Mouse (Mus musculus) hindbrain, postnatal 0 days (tissue): ENCODE results near the gene Col9a2. TPM values are rescaled to one million over a fixed set of nuclear protein-coding genes. Genes with fewer than 3 reads are reported as not detected.
A peak's percentile ranks its signal among the peaks of the same experiment; 100 is the strongest.

Source experiments
- ATAC-seq: fragments of 200-750 bp; cut with Nextera tagmentation; 2 replicates; pipeline ENCODE4 v1.8.0; 2017; ENCODE audit warnings: mild to moderate bottlenecking, moderate TSS enrichment, moderate library complexity
- DNase-seq: peaks from one replicate; pipeline ENCODE4 v3.0.0-alpha.2; 2015; ENCODE audit warnings: low spot score
- H3K27ac ChIP-seq: fragments of 300-500 bp; sonication (generic); 2 replicates; pipeline ENCODE4 v1.5.1; 2014; ENCODE audit warnings: mild to moderate bottlenecking
- H3K27me3 ChIP-seq: fragments of 300-500 bp; sonication (generic); 2 replicates; pipeline ENCODE4 v1.6.1; 2014; ENCODE audit warnings: low read length, mixed read lengths; ENCODE audit not compliant: insufficient read depth
- H3K36me3 ChIP-seq: fragments of 300-500 bp; sonication (generic); 2 replicates; pipeline ENCODE4 v1.6.1; 2014; ENCODE audit warnings: low read length, mixed read lengths; ENCODE audit not compliant: insufficient read depth
- H3K4me1 ChIP-seq: fragments of 300-500 bp; sonication (generic); 2 replicates; pipeline ENCODE4 v1.6.1; 2014; ENCODE audit warnings: antibody characterized with exemption, low read length, mixed read lengths; ENCODE audit not compliant: insufficient read depth
- H3K4me2 ChIP-seq: fragments of 300-500 bp; sonication (generic); 2 replicates; pipeline ENCODE4 v1.6.1; 2014; ENCODE audit warnings: low read depth, mild to moderate bottlenecking, low read length, moderate library complexity, mixed read lengths
- H3K4me3 ChIP-seq: fragments of 300-500 bp; sonication (generic); 2 replicates; pipeline ENCODE4 v1.5.1; 2014; ENCODE audit warnings: low read length
- H3K9ac ChIP-seq: fragments of 300-500 bp; sonication (generic); replicated peaks from 2 replicates; pipeline ENCODE4 v1.6.1; 2014; ENCODE audit warnings: mild to moderate bottlenecking, low read length, moderate library complexity, mixed read lengths
- H3K9me3 ChIP-seq: fragments of 300-500 bp; sonication (generic); 2 replicates; pipeline ENCODE4 v1.6.1; 2016; ENCODE audit warnings: low read length, mixed read lengths
- CTCF ChIP-seq: IDR thresholded peaks from 2 replicates; pipeline ENCODE4 v1.5.1; 2016; ENCODE audit warnings: antibody characterized with exemption, control low read depth, low read depth
- WGBS: fragments of 180-500 bp; shearing (Covaris S2); extraction: QIAGEN DNeasy Blood & Tissue Kit; methylation state at CpG from one replicate; pipeline ENCODE4 v1.1.7; 2014; 5-methylcytosine and 5-hydroxymethylcytosine counted together
- polyA plus RNA-seq: library from polyadenylated mRNA; unstranded; fragments of >200 nt; fragmentation: Nextera tagmentation; extraction: Ambion mirVana; gene quantifications from 2 replicates; pipeline ENCODE4 v1.2.1, GENCODE M21; 2015
- total RNA-seq: library from RNA; depleted of rRNA; stranded (reverse); fragments of >200 nt; gene quantifications from 2 replicates; pipeline ENCODE4 v1.2.3, GENCODE M21; 2014

The Col9a2 gene
- total and polyA plus RNA-seq, 2 experiments from 2014 or later: 23.8 to 39.8 TPM

DNA sequence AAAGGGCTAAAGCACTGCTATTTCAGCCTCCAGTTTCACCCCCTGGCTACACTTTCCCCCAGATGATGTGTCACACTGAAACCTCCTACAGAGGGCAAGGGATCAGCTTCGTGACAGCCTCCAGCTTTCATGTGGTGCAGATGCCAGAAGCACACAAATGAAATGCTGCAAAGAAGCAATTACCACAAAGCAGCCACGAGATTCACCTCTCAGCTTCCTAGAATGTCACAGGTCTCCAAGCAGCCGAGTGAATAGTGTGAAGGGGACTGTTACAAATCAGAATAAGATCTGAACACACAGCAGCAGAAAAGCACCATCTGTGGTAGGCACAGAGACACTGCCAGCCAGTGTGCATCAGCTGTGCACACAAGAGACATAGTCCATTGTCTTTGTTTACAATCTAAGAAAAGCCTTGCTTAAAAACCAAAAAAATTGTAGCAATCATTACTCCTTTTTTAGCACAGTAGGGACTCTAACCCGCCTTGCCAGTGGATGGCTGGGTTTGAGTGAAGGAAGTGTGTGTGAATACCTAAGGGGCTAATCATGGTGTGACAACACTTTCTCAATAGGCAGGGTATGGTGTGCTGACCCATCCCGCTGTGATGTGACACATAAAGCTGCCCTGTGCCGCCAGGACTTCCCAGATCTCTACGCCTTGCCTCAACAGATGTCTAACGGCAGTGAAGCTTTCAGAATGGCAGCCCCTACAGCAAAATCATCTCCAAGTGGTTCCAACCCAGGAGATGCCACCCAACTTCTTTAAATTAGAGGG, 36.6 kb upstream of the Col9a2 start:
- 11% methylated on average over 8 of the region's 8 CpGs for WGBS
- H3K4me1 ChIP-seq: peaks cover 25% of the 10 kb centered on the region
- no peak for TF ChIP-seq CTCF
- peak overlapping the region; percentile 77 for H3K27ac ChIP-seq
- H3K9ac ChIP-seq: 0 out of 2 replicates have a peak overlapping the region, but pooled peaks have one; percentile 14
- ATAC-seq (peak; percentile 60), DNase-seq (peak; percentile 45)
- no peaks in the 10 kb centered on the region for H3K27me3 ChIP-seq
- H3K36me3 ChIP-seq: no peaks in the 10 kb centered on the region
- H3K4me2 ChIP-seq: peak overlapping the region; percentile 36
- H3K9me3 ChIP-seq: no peaks in the 10 kb centered on the region
- no peak overlapping the region for H3K4me3 ChIP-seq

DNA sequence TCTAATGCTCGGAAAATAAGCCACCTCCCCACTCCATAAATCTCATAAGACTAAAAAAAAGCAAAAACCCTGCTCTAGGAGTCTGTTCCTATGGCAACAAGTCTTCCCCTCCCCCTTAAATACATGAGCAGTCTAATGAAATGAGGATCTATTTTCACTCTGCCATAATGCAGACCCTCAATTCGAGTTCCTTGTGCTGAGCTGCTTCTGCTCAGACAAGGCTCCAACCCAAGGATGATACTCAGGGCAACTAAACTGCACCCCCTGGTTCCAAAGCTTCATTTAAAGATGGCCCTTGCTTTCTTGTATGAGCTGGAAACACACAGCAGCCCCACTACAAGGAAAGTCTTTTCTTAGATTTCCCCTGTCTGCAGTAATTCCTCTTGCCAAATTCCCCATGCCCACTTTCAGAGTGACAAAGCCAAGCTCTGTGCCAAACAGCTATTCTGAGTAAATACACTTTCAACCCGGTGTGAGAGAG, 35.5 kb upstream of the Col9a2 start:
- WGBS: 6% methylated on average over 3 of the region's 3 CpGs
- Histone ChIP-seq H3K4me3 (no peak overlapping the region), H3K27ac (peak overlapping the region; percentile 83), H3K9me3 (no peaks in the 10 kb centered on the region), H3K9ac (no peak overlapping the region; the same call in 1 of the 2 replicates), H3K4me1 (peaks cover 25% of the 10 kb centered on the region), H3K4me2 (peak overlapping the region; percentile 30), H3K27me3 (no peaks in the 10 kb centered on the region), H3K36me3 (no peaks in the 10 kb centered on the region)
- DNase-seq: peak; percentile 76
- TF ChIP-seq CTCF: no peak
- ATAC-seq: peak; percentile 78

DNA sequence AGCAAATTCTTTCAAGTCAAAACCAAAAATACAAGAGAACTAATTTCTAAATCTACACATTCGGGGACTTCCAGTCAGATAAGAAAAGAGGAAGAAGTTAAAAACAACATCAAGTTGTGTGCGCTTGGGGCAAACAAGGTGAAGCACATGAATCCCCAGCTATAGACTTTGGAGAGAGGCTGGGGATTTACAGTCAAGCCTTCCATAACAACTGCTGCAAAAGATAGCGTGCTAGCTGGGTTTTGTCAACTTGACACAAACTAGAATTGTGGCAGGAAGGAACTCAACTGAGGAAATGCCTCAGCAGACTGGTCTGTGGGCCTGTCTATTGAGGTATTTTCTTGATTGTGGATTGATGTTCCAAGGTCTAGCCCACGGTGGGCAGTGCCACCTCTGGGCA, 34.5 kb upstream of the Col9a2 start:
- Histone ChIP-seq H3K4me1 (peaks cover 25% of the 10 kb centered on the region), H3K27me3 (no peaks in the 10 kb centered on the region), H3K9me3 (no peaks in the 10 kb centered on the region), H3K27ac (0 out of 2 replicates have a peak overlapping the region, but pooled peaks have one; percentile 83), H3K9ac (no peak overlapping the region), H3K4me3 (no peak overlapping the region), H3K4me2 (no peak overlapping the region), H3K36me3 (no peaks in the 10 kb centered on the region)
- no peak for TF ChIP-seq CTCF
- WGBS: 81% methylated on average over 4 of the region's 4 CpGs
- no peak for ATAC-seq
- no peak for DNase-seq

DNA sequence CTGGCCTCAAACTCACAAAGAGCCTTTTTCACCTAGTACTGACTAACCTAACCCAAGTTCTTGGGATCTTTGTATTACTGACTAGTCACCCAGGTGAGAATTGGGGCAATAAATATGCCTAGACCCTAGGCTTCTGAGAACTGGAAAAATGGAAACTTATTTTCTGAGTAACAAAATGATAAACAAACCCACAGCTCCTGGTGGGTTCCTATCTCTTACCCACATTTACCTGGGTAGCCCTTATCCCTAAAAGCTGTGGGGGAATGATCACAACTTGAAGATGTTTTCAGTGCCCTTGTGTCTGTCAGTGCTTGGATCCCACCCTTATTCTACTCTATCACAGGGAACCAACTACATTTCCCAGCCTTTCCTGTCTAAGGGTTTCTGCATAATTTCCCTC, 32.2 kb upstream of the Col9a2 start:
- Histone ChIP-seq H3K9me3 (no peaks in the 10 kb centered on the region), H3K27me3 (no peaks in the 10 kb centered on the region), H3K27ac (no peak overlapping the region), H3K4me3 (no peak overlapping the region), H3K36me3 (no peaks in the 10 kb centered on the region), H3K4me2 (no peak overlapping the region), H3K4me1 (peaks cover 19% of the 10 kb centered on the region), H3K9ac (no peak overlapping the region)
- no peak for ATAC-seq
- TF ChIP-seq CTCF: no peak
- no peak for DNase-seq

DNA sequence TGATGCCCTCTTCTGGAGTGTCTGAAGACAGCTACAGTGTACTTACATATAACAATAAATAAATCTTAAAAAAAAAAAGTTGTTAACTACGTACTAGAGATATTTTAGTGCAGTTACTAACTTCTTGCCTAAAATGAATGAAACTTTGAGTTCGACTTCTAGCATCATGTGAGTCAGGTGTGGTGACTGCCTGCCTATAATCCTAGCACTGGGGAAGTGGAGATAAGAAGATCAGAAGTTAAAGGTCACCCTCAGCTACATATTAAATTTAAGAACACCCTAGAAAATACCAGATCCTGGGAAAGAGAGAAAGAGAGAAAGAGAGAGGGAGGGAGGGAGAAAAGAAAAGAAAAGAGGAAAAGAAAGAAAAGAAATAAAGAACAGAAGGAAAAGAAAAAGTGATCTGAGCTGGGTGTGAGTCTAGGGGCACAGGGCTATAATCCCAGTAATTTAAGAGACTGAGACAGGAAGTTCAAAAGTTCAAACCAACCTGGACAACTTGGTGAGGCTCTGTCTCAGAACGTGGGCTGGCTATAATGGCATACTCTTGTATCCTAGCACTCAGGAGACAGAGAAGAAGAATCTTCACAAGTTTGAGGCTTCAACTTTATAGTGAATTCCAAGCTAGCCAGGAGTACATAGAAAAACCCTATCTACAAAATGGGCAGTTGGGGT, 31.0 kb upstream of the Col9a2 start:
- TF ChIP-seq CTCF: no peak
- Histone ChIP-seq H3K4me1 (peaks cover 9% of the 10 kb centered on the region; the same call in 1 of the 2 replicates), H3K4me3 (no peak overlapping the region), H3K36me3 (no peaks in the 10 kb centered on the region), H3K27ac (no peak overlapping the region), H3K9ac (no peak overlapping the region), H3K4me2 (no peak overlapping the region), H3K27me3 (no peaks in the 10 kb centered on the region), H3K9me3 (no peaks in the 10 kb centered on the region)
- no peak for DNase-seq
- ATAC-seq: no peak
- WGBS: 88% methylated on average over 3 of the region's 3 CpGs

DNA sequence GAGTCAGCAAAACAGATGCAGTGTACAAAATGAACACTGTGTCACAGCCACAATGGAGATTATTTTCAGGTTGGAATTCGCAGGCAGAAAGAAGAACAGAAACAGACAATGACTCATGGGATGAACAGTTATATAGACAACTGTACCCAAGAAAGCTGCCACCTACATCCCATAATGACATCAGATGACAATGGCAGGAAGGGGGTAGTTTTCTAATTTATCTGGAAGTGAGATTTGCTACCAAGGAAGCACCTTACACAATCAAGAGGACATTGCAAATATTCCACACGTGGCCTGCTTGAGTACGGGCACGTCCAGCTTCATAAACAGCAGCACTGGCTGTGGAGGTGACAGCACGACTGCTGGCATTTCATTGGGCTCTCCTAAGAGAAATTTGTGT, 30.0 kb upstream of the Col9a2 start:
- Histone ChIP-seq H3K4me2 (no peak overlapping the region), H3K9ac (no peak overlapping the region), H3K27ac (no peak overlapping the region), H3K9me3 (no peaks in the 10 kb centered on the region), H3K36me3 (no peaks in the 10 kb centered on the region), H3K4me3 (no peak overlapping the region), H3K27me3 (no peaks in the 10 kb centered on the region), H3K4me1 (peaks cover 2% of the 10 kb centered on the region)
- WGBS: 77% methylated on average over 5 of the region's 5 CpGs
- ATAC-seq (no peak), DNase-seq (no peak)
- TF ChIP-seq CTCF: no peak
